Mouse (Mus musculus): ENCODE measurements around the gene Rabif. TPM values are rescaled to one million over a fixed set of nuclear protein-coding genes. Genes with fewer than 3 reads are reported as not detected.
A peak's percentile ranks its signal among the peaks of the same experiment; 100 is the strongest.

Gene Rabif
- total RNA-seq, 2 experiments from 2014 or later: 8.0 to 9.7 TPM

GRCm38 (mm10) chr1:134555240-134555870, 60.9 kb downstream of the Rabif start:
- no peak for DNase-seq

- DNase-seq: peak in 1 of 2 experiments; percentile 34
Observed at GRCm38 (mm10) chr1:134555871-134556670, 61.6 kb downstream of the Rabif start.

GRCm38 (mm10) chr1:134556671-134557218, 62.3 kb downstream of the Rabif start:
- peak; percentile 94 to 98 for DNase-seq

Other genes starting within 250 kb of the Rabif start
- gene Myog, start 204.7 kb upstream of the Rabif start, total RNA-seq (2021): not detected
- 1 to 10 TPM; 1.1 to 1.5 TPM for gene Ppfia4, start 161.7 kb upstream of the Rabif start, total RNA-seq (2021)
- 10 to 100 TPM; 11.1 to 14.2 TPM for gene Tmem183a, start 132.7 kb upstream of the Rabif start, total RNA-seq (2021)
- gene 4933406M09Rik, start 108.7 kb upstream of the Rabif start, total RNA-seq (2021): not detected
- gene Cyb5r1, start 89.1 kb upstream of the Rabif start, total RNA-seq (2021): 10 to 100 TPM; 27.4 to 28.0 TPM
- 100 to 1,000 TPM; 126 to 129 TPM for gene Adipor1, start 79.3 kb upstream of the Rabif start, total RNA-seq (2021)
- gene Klhl12, start 39.1 kb upstream of the Rabif start, total RNA-seq (2021): 10 to 100 TPM; 22.5 to 22.8 TPM
- gene Mgat4e, start 55.0 kb downstream of the Rabif start, total RNA-seq (2021): not detected
- 10 to 100 TPM; 10.6 to 11.3 TPM for gene Kdm5b, start 65.5 kb downstream of the Rabif start, total RNA-seq (2021)
- gene Syt2, start 152.0 kb downstream of the Rabif start, total RNA-seq (2021): not detected

All from heart, adult 18-20 months (tissue).